Mouse (Mus musculus): ENCODE measurements around the gene Mmp9.

- TF ChIP-seq TAL1 (conservative IDR thresholded peaks at IDR 0.05; ENCODE audit: low read depth, low read length) (no peak), CTCF (IDR thresholded peaks at IDR 0.05; ENCODE audit: low read depth, low read length) (no peak), GATA1 (IDR thresholded peaks at IDR 0.05; ENCODE audit: borderline replicate concordance, low read length) (no peak), POLR2AphosphoS5 (IDR thresholded peaks at IDR 0.05; ENCODE audit: insufficient replicate concordance, low read depth, low read length) (no peak)
Observed at GRCm38 (mm10) chr2:164967193-164967592, 26.6 kb downstream of the Mmp9 start.

All from G1E (cell line).